Mouse (Mus musculus) ES-E14 (cell line): ENCODE measurements around the gene Calcr.

Experiments used
- CHD2 ChIP-seq: IDR thresholded peaks from 2 replicates; pipeline ENCODE4 v1.6.1; 2014; ENCODE audit warnings: mild to moderate bottlenecking, low read depth, low read length, inconsistent platforms
- HCFC1 ChIP-seq: IDR thresholded peaks from 2 replicates; pipeline ENCODE4 v1.6.1; 2012; ENCODE audit warnings: low read length, inconsistent platforms, borderline replicate concordance; ENCODE audit not compliant: insufficient read depth
- MAFK ChIP-seq: IDR thresholded peaks from 2 replicates; pipeline ENCODE4 v1.6.1; 2014; ENCODE audit warnings: mild to moderate bottlenecking, low read depth, low read length, inconsistent platforms; ENCODE audit not compliant: insufficient read depth
- ZC3H11A ChIP-seq: IDR thresholded peaks from 2 replicates; pipeline ENCODE4 v1.6.1; 2012; ENCODE audit warnings: low read depth, mild to moderate bottlenecking, inconsistent platforms, low read length, borderline replicate concordance

DNA sequence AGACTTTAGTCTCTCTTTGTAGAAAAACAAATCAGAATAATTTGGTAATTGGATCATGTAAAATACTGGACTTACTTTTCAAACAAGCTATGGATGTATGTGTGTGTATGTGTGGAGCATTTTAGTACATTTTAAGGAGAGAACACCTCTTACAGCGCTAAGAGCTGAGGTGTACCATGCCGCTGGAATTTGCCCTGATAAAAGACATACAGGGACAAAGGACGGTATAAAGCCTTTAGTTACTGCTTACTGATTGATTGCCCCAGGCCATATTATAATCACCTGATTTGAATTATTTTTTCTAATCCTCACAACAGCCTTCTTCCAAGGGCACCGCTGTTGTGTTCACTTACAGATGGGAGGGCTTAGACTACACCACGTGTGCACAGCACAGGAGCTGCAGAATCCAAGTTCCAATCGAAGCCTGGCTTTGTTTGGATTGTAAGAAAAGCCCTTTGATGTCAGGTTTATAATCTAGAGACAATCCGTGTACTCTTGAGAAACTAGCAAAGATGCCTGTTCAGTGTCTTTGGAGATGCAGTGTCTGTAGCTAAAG is 76.3 kb downstream of the Calcr start:
- TF ChIP-seq MAFK (no peak), CHD2 (no peak), HCFC1 (no peak), ZC3H11A (no peak)
